Mouse (Mus musculus) sigmoid colon, adult 10 weeks (tissue): ENCODE data around the gene Gm3373. TPM values are rescaled to one million over a fixed set of nuclear protein-coding genes. Genes with fewer than 3 reads are reported as not detected.

Experiments used
- polyA plus RNA-seq: library from polyadenylated mRNA; stranded (reverse); fragments of 350-450 nt; fragmentation: Illumina TruSeq; extraction: RNeasy Lipid Tissue Mini Kit (QIAGEN cat#74804); gene quantifications from one replicate; pipeline ENCODE4 v1.2.3, GENCODE M21; 2014; ENCODE audit warnings: low read depth, low replicate concordance

Gene Gm3373
- polyA plus RNA-seq: 0.60 TPM

DNA sequence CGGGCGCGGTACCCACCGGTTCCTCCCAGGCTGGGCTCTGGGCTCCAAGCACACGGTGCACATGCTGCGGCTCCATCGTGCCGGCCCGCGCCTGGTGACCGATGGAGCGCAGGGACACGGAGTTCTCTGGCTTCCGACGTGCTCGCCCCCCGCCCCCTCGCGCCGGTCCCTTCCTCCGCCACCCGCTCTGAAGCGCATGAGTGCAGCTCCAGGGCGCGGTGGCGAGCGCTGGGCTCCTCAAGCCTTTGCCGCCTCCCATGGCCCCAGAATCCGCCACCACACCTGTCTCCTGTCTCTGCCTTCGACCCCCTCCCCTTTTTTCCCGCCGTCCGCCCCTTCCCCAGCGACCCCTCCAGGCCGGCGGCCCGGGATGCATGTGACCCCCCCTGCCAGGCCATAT lies at the start of gene Gm3373:
Gene Gm3373, minus strand, starts transcription at position 101 of the 400 bp plus-strand sequence.

DNA sequence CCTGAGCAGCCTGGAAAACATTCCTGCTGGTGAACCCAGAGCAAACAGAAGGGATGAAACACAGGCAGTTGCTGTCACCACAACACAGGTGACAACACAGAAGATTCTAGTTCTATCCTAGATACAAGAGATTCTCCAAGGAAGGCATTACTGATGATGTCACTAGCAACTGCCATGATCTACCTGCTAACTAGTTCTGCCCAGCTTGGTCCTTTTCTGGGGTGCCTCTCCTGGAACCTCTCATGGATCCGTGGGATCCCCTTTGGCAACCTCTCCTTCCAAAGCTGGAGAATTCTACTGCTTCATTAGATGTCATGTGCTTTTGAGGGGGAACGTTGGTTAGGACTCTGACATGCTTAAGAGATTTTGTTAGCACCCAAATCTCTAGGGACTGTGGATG lies 54.0 kb downstream of the Gm3373 start, which contains the start of gene Gm9603:
Gene Gm9603, minus strand, starts transcription at position 101 of the 400 bp plus-strand sequence.

Other genes starting within 250 kb of the Gm3373 start
- 0.66 TPM for gene Gm3488, start 239.9 kb downstream of the Gm3373 start, polyA plus RNA-seq
- not detected for gene Gm3532, start 203.1 kb downstream of the Gm3373 start, polyA plus RNA-seq
- gene Gm8265, start 108.5 kb downstream of the Gm3373 start, polyA plus RNA-seq: not detected
- not detected for gene Gm9603, start 54.1 kb downstream of the Gm3373 start, polyA plus RNA-seq
- 0.79 TPM for gene Gm3383, start 66.4 kb upstream of the Gm3373 start, polyA plus RNA-seq
- gene Gm3424, start 88.8 kb upstream of the Gm3373 start, polyA plus RNA-seq: not detected
- not detected for gene Gm8237, start 138.8 kb upstream of the Gm3373 start, polyA plus RNA-seq
- 0.54 TPM for gene Gm3248, start 220.2 kb upstream of the Gm3373 start, polyA plus RNA-seq
- gene Gm3453, start 237.6 kb upstream of the Gm3373 start, polyA plus RNA-seq: not detected